Mouse (Mus musculus) neutrophil, adult 5-6 weeks (primary cell): ENCODE measurements around the gene Dync1h1. TPM values are rescaled to one million over a fixed set of nuclear protein-coding genes. Genes with fewer than 3 reads are reported as not detected.

Experiments
- ATAC-seq: fragments of 151-379, 151-347 bp; 2 replicates; pipeline ENCODE4 v1.8.0; 2017; ENCODE audit warnings: mild to moderate bottlenecking, moderate TSS enrichment; ENCODE audit not compliant: insufficient number of reproducible peaks, poor library complexity, low FRiP score, severe bottlenecking; ENCODE audit errors: extremely low read depth
- total RNA-seq: library from RNA; stranded (forward); fragments of 200-1000 nt; gene quantifications from 2 replicates; pipeline ENCODE4 v1.2.3, GENCODE M21; 2017

Gene Dync1h1
- total RNA-seq, 1 experiment from 2014 or later, result 169 TPM

GRCm38 (mm10) chr12:110706337-110707231 is 105.3 kb downstream of the Dync1h1 start:
- peak; percentile 38; the same call in 1 of the 2 replicates for ATAC-seq

GRCm38 (mm10) chr12:110707451-110707850 is 106.2 kb downstream of the Dync1h1 start:
- ATAC-seq, result no peak

GRCm38 (mm10) chr12:110711270-110711669 is 110.0 kb downstream of the Dync1h1 start:
- no peak for ATAC-seq

GRCm38 (mm10) chr12:110713784-110714183 is 112.5 kb downstream of the Dync1h1 start:
- ATAC-seq, result no peak

GRCm38 (mm10) chr12:110714215-110714614 is 113.0 kb downstream of the Dync1h1 start:
- no peak for ATAC-seq

GRCm38 (mm10) chr12:110716004-110716403 is 114.8 kb downstream of the Dync1h1 start:
- no peak for ATAC-seq

Other genes starting within 250 kb of the Dync1h1 start
- gene Ppp2r5c, start 154.3 kb upstream of the Dync1h1 start, total RNA-seq, result 223 and 243 TPM in 2 replicates
- gene 1700001K19Rik, start 81.2 kb downstream of the Dync1h1 start, total RNA-seq, result not detected in 2 replicates
- gene Hsp90aa1, start 101.3 kb downstream of the Dync1h1 start, total RNA-seq, result 264 and 290 TPM in 2 replicates
- gene Wdr20, start 136.5 kb downstream of the Dync1h1 start, total RNA-seq, result 59.0 and 63.6 TPM in 2 replicates
- 0.25 and 0.70 TPM in 2 replicates for gene Mok, start 239.5 kb downstream of the Dync1h1 start, total RNA-seq
- 12.8 and 13.6 TPM in 2 replicates for gene Zfp839, start 248.8 kb downstream of the Dync1h1 start, total RNA-seq